Mouse (Mus musculus): ENCODE data around the gene 4930503B20Rik. TPM values are rescaled to one million over a fixed set of nuclear protein-coding genes. Genes with fewer than 3 reads are reported as not detected.

Gene 4930503B20Rik
- polyA plus RNA-seq (2012; ENCODE audit: low replicate concordance): 0.11 TPM in 1 of 2 replicates, not detected in the other

GRCm38 (mm10) chr3:146651217-146651616, at the start of gene 4930503B20Rik:
TSS of gene 4930503B20Rik (minus strand) at chr3:146651317.

GRCm38 (mm10) chr3:146684811-146685675, 33.9 kb upstream of the 4930503B20Rik start, which contains the start of gene Samd13:
TSS of gene Samd13 (minus strand) at chr3:146685592.

DNA sequence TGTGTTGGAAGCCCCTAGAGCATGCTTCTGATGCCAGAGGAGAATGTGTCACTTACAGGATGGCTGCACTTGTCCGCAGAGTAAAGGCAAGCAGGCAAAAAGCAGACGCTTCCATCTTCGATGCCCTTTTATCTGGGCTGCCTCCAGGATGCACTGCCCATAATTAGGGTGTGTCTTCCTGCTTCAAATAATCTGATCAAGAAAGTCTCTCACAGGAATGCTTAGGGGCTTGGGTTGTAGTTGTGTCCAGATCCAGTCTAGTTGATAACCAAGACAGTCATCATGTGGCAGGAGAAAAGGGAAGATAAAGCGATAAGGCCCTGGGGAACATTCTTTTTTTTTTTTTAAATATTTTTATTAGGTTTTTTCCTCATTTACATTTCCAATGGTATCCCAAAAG, 35.6 kb downstream of the 4930503B20Rik start, which contains the start of gene Dnase2b:
Gene Dnase2b (minus strand): TSS at position 101 of the 400 bp plus-strand sequence.

Other genes starting within 250 kb of the 4930503B20Rik start
- gene Ssx2ip, start 246.7 kb downstream of the 4930503B20Rik start, polyA plus RNA-seq (2012; ENCODE audit: low replicate concordance): 1.1 and 1.5 TPM in 2 replicates
- gene Ctbs, start 201.5 kb downstream of the 4930503B20Rik start, polyA plus RNA-seq (2012; ENCODE audit: low replicate concordance): 19.8 and 25.4 TPM in 2 replicates
- gene Spata1, start 151.6 kb downstream of the 4930503B20Rik start, polyA plus RNA-seq (2012; ENCODE audit: low replicate concordance): 0.90 and 1.7 TPM in 2 replicates
- gene Gng5, start 151.5 kb downstream of the 4930503B20Rik start, polyA plus RNA-seq (2012; ENCODE audit: low replicate concordance): 145 and 189 TPM in 2 replicates
- gene Rpf1, start 129.9 kb downstream of the 4930503B20Rik start, polyA plus RNA-seq (2012; ENCODE audit: low replicate concordance): 18.0 and 18.3 TPM in 2 replicates
- gene Uox, start 80.9 kb downstream of the 4930503B20Rik start, polyA plus RNA-seq (2012; ENCODE audit: low replicate concordance): not detected in 2 replicates
- gene Dnase2b, start 35.7 kb downstream of the 4930503B20Rik start, polyA plus RNA-seq (2012; ENCODE audit: low replicate concordance): not detected in 2 replicates
- gene Samd13, start 34.3 kb upstream of the 4930503B20Rik start, polyA plus RNA-seq (2012; ENCODE audit: low replicate concordance): 0.26 and 0.31 TPM in 2 replicates
- gene Prkacb, start 161.7 kb upstream of the 4930503B20Rik start, polyA plus RNA-seq (2012; ENCODE audit: low replicate concordance): 12.6 and 27.1 TPM in 2 replicates
- 0.04 TPM in 1 of 2 replicates, not detected in the other for gene Ttll7, start 201.1 kb upstream of the 4930503B20Rik start, polyA plus RNA-seq (2012; ENCODE audit: low replicate concordance)